Mouse (Mus musculus) adrenal gland, postnatal 36 days (tissue): ENCODE data around the gene Pla2g1b. TPM values are rescaled to one million over a fixed set of nuclear protein-coding genes. Genes with fewer than 3 reads are reported as not detected.
"Not testable (repeated sequence)": the region's sequence is repeated elsewhere in the genome, so short reads cannot be mapped to it uniquely, and the experiment has no call there.

Experiments
- DNase-seq, 2 experiments: peaks; one replicate each; pipeline ENCODE4 v3.0.0; 2021; ENCODE audit warnings: mixed read lengths in 1 of 2
- total RNA-seq, 2 experiments: library from RNA; stranded (reverse); gene quantifications; 2 replicates each; pipeline ENCODE4 v1.2.3; 2021

Pla2g1b gene
- total RNA-seq, 2 experiments from 2014 or later: not detected

- DNase-seq: peak; percentile 77 to 80
Observed at GRCm38 (mm10) chr5:115483947-115484920, 18.2 kb downstream of the Pla2g1b start, which contains the start of gene Sirt4. Gene Sirt4 (minus strand): TSS chr5:115484725.

- no peak for DNase-seq
Observed at GRCm38 (mm10) chr5:115484996-115485395, 18.9 kb downstream of the Pla2g1b start.

- no peak for DNase-seq
Observed at GRCm38 (mm10) chr5:115485489-115486205, 19.6 kb downstream of the Pla2g1b start.

- DNase-seq: no peak
Observed at GRCm38 (mm10) chr5:115486726-115487125, 20.7 kb downstream of the Pla2g1b start.

- DNase-seq: no peak
Observed at GRCm38 (mm10) chr5:115487353-115487752, 21.3 kb downstream of the Pla2g1b start.

GRCm38 (mm10) chr5:115487942-115488580 is 22.0 kb downstream of the Pla2g1b start:
- DNase-seq: no peak

DNA sequence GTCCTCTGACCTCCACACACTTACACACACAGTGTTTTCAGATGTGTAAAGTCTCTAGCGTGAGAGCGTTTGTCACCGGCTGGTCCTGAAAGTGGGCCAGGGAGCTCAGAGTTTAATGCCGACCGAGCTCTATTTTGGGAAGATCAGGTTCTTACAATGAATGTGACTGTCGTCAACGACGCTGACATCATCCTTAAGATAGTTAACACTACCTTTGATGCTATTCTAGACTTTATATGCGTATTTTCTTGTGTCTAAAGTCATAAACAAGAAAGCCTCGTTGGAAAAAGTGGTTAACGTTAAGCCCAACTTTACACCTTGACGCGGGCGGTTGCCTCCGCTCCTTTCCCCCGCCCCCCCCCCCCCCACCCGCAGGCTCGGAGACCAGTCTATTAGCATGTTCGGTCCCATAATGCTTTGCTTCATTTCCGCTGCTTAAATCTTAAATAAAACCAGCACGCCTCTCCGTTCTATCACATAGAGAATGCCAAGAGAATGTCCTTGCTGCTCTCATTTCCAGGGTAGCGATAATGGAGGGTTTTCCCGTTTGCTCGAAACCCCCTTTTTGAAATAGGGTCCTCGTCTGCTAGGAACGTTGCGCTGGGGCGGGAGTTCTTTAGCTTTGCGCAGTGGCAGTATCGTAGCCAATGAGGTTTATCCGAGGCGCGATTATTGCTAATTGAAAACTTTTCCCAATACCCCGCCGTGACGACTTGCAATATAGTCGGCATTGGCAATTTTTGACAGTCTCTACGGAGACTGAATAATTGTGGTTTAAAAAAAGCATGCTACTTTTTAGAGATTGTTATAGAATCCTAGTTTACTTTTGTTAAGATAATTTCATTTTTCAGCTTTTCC is 23.0 kb downstream of the Pla2g1b start:
- peak; percentile 67 to 73 for DNase-seq

DNA sequence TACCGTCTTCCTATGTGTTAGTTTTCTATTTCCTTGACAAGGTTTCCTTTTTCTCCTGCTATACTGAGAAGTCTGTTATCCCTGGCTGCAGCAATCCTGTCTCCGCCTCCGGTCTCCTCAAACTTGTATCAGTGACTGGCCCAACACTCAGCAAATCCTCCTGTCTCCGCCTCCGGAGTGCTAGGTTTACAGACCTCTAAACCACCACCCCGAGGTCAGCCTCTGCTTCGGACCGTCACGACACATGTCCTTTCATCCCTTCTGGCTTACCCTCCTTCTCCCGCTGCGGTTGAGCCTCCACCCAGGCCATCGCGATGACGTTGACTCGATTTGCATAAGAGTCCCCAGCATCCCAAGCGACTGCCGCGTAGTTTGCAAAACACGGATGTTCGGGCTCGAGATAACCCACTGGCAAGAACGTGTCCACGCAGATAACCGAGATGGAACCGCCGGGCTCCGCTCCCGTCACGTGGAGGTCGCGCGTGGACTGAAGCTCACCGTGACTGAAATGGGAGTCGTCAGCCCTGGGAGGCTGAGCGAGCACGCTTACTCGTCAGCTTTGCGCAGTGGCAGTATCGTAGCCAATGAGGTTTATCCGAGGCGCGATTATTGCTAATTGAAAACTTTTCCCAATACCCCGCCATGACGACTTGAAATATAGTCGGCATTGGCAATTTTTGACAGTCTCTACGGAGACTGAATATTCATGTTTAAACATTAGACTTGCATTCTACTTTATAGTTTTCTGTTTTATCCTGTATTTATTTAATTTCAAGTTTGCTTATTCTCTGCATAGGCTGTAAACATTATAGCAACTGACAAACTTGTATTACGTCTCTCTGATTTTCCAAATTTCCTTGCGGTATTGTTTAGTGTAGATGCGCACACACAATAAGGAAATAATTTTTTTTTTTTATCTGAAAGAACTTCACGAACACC is 23.9 kb downstream of the Pla2g1b start:
- DNase-seq: peak; percentile 87 to 88

DNA sequence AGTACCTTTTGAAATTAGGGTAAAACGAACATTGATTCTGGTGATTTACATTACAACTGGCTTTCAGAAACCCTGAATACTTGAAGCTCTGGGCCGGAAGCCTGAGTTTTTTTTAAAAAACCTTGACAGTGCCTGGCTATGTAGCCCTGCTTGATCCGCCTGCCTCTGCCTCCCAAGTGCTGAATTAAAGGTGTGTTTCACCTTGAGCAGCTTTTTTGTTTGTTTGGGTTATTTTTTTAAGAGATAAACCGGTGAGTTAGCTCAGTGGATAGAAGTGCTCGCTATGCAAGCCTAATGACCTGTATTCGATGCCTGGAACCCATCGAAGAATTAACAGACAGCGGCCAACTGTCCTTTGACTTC is 24.6 kb downstream of the Pla2g1b start:
- no peak for DNase-seq

GRCm38 (mm10) chr5:115491076-115491475 is 25.0 kb downstream of the Pla2g1b start:
- DNase-seq: no peak

GRCm38 (mm10) chr5:115491771-115492322 is 25.8 kb downstream of the Pla2g1b start:
- DNase-seq: peak; percentile 78 to 84

- peak; percentile 36 to 72 for DNase-seq
Observed at GRCm38 (mm10) chr5:115492711-115493335, 26.8 kb downstream of the Pla2g1b start.

DNA sequence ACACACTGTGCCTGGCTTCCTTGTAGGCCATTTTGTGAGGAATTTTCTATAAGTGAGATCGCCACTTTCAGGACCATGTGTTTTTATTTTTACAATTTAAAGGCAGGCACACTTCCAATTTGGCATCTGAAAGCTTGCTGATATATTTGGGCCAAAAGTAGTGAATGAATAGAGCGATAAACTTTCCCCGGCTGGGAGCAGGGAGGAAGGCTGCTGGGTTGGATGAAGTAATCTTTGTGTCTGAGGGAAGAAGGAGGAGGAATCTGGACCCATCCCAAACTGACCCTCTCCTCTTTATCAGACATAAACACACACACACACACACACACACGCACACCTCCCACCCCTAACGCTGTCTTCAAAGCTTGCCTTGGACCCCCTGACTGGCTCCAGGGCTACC is 27.4 kb downstream of the Pla2g1b start:
- DNase-seq: no peak

DNA sequence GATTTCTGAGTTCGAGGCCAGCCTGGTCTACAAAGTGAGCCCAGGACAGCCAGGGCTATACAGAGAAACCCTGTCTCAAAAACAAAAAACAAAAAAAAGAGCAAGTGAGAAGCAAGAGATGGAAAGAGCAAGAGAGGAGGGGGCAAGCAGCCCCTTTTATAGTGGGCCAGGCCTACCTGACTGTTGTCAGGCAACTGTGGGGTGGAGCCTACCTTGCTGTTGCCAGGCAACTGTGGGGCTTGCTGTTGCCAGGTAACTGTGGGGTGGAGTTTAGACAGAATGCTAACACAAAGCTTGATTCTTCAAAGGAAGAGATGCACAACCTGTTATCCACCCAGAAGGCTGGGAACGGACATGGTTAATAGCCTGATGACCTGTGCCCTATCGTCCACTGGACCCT is 29.6 kb downstream of the Pla2g1b start:
- not testable (repeated sequence) for DNase-seq

DNA sequence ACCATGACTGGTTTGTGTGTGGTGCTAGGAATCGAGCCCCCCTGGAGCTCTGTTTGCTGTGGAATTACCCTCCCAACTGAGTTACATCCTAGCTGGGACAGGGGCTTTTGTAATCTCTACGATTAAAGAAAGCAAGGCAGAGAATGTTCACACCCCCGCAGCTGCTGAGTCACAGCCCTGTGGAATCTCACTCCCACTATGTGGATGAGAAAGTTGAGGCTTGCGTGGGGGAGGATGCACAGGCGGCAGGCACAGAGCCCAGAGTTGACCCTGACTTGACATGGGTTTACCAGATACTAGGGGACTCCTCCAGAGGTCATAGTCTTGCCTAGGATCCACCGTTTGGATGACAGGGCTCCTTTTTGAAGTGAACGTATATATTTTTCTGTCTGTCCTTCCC is 31.0 kb downstream of the Pla2g1b start:
- no peak for DNase-seq

DNA sequence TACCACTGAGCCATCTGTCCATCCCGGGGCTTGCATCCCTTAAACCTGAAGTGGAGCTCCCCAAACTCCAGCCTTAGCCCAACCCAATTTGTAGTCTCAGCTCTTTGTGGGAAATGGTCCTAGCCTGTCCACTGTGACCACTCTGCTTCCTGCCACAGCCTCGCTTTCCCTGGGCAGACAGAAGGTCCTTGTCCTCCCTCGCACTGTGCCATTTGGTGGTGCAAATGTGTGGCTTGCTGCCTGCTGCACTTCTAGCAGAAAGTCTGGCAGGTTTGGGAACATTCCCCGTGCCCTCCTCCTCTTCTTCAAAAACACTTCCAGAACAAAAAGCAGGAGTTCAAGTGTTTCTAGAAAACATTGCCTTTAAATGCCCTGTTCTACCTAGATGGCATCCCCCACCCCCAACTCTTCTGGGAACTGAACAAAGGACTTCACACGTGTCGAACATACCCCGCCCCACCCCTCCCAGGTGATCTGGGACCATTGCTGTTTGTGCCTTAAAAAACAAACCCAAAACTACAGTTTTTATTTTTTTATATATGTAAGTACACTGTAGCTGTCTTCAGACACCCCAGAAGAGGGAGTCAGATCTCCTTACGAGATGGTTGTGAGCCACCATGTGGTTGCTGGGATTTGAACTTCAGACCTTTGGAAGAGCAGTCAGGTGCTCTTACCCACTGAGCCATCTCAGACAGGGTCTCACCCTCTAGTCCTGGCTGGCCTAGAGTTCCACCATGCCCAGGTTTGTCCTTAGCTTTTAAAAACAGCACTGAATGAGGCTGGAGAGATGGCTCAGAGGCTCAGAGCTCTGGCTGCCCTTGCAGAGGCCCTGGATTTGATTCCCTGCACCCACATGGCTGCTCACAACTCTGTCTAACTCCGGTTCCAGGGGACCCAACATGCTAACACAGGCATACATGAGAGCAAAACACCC is 32.5 kb downstream of the Pla2g1b start:
- DNase-seq: no peak

DNA sequence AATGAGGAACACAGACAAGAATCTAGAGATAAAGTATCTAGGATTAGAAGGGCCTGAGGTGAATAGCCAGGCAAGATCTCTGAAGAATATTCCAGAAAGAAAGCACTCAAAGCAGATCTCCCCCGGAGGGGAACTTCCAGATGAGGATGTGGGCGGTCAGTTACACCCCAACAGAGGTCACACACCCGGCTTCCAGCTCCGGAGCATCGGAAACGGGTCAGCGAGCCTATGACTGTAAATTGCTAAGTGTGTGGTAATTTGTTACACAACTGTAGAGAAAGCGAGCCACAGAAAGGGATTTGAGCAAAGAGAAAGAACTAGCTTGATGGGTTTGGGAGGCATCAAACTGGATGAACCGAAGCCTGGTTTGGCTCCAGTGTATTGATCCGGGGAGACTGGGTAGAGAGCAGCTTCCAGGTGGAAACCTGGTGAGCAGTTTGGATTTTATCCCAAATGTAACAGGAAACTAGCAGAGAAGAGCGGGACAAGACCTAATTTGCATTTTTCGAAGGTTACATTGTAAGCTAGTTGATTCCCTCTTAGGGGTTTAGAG is 34.4 kb downstream of the Pla2g1b start:
- DNase-seq: peak in 1 of 2 experiments; percentile 43

DNA sequence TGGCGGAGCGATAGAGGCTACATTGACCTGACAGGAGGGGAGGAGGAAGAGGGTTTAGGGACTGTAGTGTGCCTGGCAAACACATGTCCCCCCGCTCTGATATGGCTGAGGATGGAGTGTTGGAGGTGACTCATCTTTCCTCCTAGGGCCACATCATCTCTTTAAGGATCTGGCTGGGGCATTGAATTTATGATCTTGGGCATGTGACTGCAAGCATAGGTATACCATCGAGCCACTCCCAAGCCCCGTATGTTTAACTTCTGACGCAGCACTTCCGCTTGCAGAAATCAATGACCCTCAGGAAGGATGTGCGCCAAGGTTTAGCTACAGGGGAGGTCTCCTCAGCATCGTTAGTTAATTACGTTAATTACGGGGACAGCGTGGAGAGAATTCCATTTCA is 37.0 kb downstream of the Pla2g1b start:
- no peak for DNase-seq
